Mouse (Mus musculus) ES-E14 (cell line): Measurements from ENCODE around the gene Neu1. TPM values are rescaled to one million over a fixed set of nuclear protein-coding genes. Genes with fewer than 3 reads are reported as not detected.
"Not testable (repeated sequence)": the region's sequence is repeated elsewhere in the genome, so short reads cannot be mapped to it uniquely, and the experiment has no call there.

Experiments
- DNase-seq: peaks from one replicate; pipeline ENCODE4 v3.0.0-alpha.2; 2013; ENCODE audit warnings: low read depth, low spot score
- H3K27ac ChIP-seq: 2 replicates; pipeline ENCODE4 v1.5.1; 2012; ENCODE audit warnings: low read depth, mild to moderate bottlenecking, low read length, moderate library complexity, mixed read lengths; ENCODE audit not compliant: poor library complexity, insufficient read depth, severe bottlenecking
- H3K36me3 ChIP-seq: 2 replicates; pipeline ENCODE4 v1.6.1; 2012; ENCODE audit warnings: mild to moderate bottlenecking, low read length, moderate library complexity, mixed read lengths; ENCODE audit not compliant: control insufficient read depth, poor library complexity, insufficient read depth, severe bottlenecking
- H3K4me1 ChIP-seq, 2 experiments: fragments of 150-350 bp in 1 of 2; sonication (generic) in 1 of 2; 2 replicates each; pipeline ENCODE4 v1.6.1; 2012; ENCODE audit warnings: low read length in 2 of 2, mild to moderate bottlenecking in 1 of 2, mixed read lengths in 1 of 2; ENCODE audit not compliant: control insufficient read depth in 2 of 2, insufficient read depth in 2 of 2, poor library complexity in 1 of 2
- H3K4me3 ChIP-seq, 2 experiments: fragments of 150-350 bp in 1 of 2; sonication (generic) in 1 of 2; 2 replicates each; pipeline ENCODE4 v1.5.1; 2012; ENCODE audit warnings: low read length in 2 of 2, low read depth in 1 of 2, mild to moderate bottlenecking in 1 of 2, mixed read lengths in 1 of 2; ENCODE audit not compliant: insufficient read depth in 1 of 2, poor library complexity in 1 of 2, severe bottlenecking in 1 of 2
- H3K9ac ChIP-seq: 2 replicates; pipeline ENCODE4 v1.6.1; 2012; ENCODE audit warnings: low read depth, mild to moderate bottlenecking, low read length, mixed read lengths; ENCODE audit not compliant: poor library complexity, insufficient read depth, severe bottlenecking
- H3K9me3 ChIP-seq: fragments of 150-350 bp; sonication (generic); 2 replicates; pipeline ENCODE4 v1.6.1; 2012; ENCODE audit warnings: low read depth, mild to moderate bottlenecking, low read length; ENCODE audit not compliant: control insufficient read depth, insufficient read depth
- CHD2 ChIP-seq: IDR thresholded peaks from 2 replicates; pipeline ENCODE4 v1.6.1; 2014; ENCODE audit warnings: mild to moderate bottlenecking, low read depth, low read length, inconsistent platforms
- HCFC1 ChIP-seq: IDR thresholded peaks from 2 replicates; pipeline ENCODE4 v1.6.1; 2012; ENCODE audit warnings: low read length, inconsistent platforms, borderline replicate concordance; ENCODE audit not compliant: insufficient read depth
- MAFK ChIP-seq: IDR thresholded peaks from 2 replicates; pipeline ENCODE4 v1.6.1; 2014; ENCODE audit warnings: mild to moderate bottlenecking, low read depth, low read length, inconsistent platforms; ENCODE audit not compliant: insufficient read depth
- ZC3H11A ChIP-seq: IDR thresholded peaks from 2 replicates; pipeline ENCODE4 v1.6.1; 2012; ENCODE audit warnings: low read depth, mild to moderate bottlenecking, inconsistent platforms, low read length, borderline replicate concordance
- ZNF384 ChIP-seq: IDR thresholded peaks from 2 replicates; pipeline ENCODE4 v1.6.1; 2012; ENCODE audit warnings: low read depth, low read length, inconsistent platforms
- in situ Hi-C, 2 experiments: fragments of 600-800 bp; cut with MboI; formaldehyde crosslinking; loops; one replicate each; pipeline ENCODE4 v1.15.1; 2025; ENCODE audit warnings: low sequenced_read_pairs in 2 of 2, inconsistent platforms in 1 of 2; ENCODE audit not compliant: unreplicated experiment in 2 of 2
- total RNA-seq: library from RNA; depleted of rRNA; stranded (reverse); fragments of 300-350 nt; gene quantifications from 2 replicates; pipeline ENCODE4 v1.2.3, GENCODE M21; 2012

Gene Neu1
- total RNA-seq, 1 experiment: 24.0 TPM

DNA sequence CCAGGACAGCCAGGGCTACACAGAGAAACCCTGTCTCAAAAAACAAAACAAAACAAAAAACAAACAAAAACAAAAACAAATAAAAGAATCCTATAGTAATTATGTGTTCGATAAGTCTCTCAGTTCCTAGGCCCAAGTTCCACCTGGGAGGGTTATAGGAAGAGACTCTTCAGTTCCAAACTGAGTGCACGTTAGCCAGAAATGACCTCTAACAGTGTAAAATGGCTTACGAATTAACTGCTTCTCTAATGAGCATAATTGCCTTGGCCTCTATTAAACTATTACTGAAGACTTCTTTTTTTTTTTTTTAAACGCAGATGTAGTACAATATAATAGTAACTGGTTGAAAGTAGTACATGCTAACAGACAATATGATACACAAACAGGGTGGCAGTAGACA lies 22.9 kb downstream of the Neu1 start:
- Histone ChIP-seq H3K27ac (no peak overlapping the region), H3K4me1 (no peaks in the 10 kb centered on the region), H3K9ac (no peak overlapping the region), H3K4me3 (no peak overlapping the region), H3K36me3 (peaks cover 27% of the 10 kb centered on the region), H3K9me3 (no peaks in the 10 kb centered on the region)
- in situ Hi-C loops: no loop called here
- DNase-seq: no peak
- TF ChIP-seq CHD2: no peak
- TF ChIP-seq ZNF384: no peak

DNA sequence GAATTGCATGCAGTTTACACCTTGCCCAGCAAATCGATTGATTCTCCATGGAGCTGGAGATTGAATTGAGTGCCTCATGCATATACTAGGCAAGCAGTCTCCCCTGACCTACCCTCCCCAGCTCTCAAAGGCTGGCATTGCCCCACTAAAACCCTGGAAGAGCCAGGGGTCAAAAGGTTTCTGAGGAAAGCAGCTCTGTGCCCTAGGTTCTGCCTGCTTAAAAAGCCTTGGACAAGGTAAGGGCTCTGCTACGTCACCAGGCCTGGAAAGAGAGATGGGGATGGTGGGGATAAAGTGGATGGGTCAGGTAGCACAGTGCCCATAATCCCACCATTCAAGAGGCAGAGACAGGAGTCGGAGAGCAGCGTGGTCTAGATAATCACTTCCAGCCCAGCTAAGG lies 23.8 kb downstream of the Neu1 start:
- in situ Hi-C loops: no loop called here
- Histone ChIP-seq H3K27ac (no peak overlapping the region), H3K36me3 (peaks cover 24% of the 10 kb centered on the region), H3K4me3 (no peak overlapping the region), H3K9ac (no peak overlapping the region), H3K9me3 (no peaks in the 10 kb centered on the region), H3K4me1 (no peaks in the 10 kb centered on the region)
- no peak for DNase-seq
- TF ChIP-seq ZC3H11A (no peak), CHD2 (no peak), ZNF384 (no peak), HCFC1 (no peak), MAFK (no peak)

DNA sequence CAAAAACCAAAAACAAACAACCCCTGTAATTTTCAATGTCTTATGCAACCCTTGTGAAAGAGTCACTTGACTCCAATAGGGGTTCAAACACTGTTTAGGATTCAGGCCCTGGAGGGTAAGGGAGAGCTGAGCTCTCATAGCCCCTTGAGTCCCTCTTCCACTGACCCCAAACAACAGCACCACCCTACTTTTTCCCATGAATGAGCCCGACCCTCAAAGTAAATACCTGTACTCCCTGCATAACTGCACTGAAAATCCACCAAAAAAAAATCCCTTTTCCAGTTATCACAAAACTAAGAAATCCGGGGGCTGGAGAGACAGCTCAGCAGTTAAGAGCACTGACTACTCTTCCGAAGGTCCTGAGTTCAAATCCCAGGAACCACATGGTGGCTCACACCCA lies 24.8 kb downstream of the Neu1 start:
- Histone ChIP-seq H3K4me1 (peaks cover 0 to 2% of the 10 kb centered on the region in 2 experiments; a peak in 1 of 4 replicates), H3K9ac (no peak overlapping the region), H3K36me3 (peaks cover 13% of the 10 kb centered on the region), H3K27ac (no peak overlapping the region), H3K4me3 (no peak overlapping the region), H3K9me3 (no peaks in the 10 kb centered on the region)
- no peak for DNase-seq
- TF ChIP-seq ZNF384 (no peak), ZC3H11A (no peak), CHD2 (no peak), HCFC1 (no peak), MAFK (no peak)
- in situ Hi-C loops: no loop called here

DNA sequence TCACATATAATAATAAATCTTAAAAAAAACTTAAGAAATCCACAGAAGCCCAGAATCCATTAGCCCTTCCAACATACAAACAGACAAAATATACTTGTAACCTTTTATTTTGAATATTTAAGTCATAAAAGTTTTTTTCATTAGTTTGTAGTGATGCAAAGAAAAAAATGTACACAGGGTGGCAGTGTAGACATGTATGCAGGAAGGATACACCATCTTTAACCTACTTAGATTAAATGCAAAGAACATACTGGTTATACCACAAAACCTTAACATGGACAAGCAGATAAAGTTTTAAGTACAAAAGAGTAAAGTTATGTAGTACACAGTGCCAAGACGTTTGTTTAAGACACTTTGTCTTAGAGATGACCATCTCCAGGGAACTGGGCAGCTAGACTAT lies 25.3 kb downstream of the Neu1 start:
- no peak overlapping the region for H3K4me3 ChIP-seq
- no peak overlapping the region for H3K27ac ChIP-seq
- H3K9me3 ChIP-seq: no peaks in the 10 kb centered on the region
- H3K4me1 ChIP-seq: peaks cover 0 to 2% of the 10 kb centered on the region in 2 experiments; a peak in 1 of 4 replicates
- H3K9ac ChIP-seq: no peak overlapping the region
- TF ChIP-seq CHD2 (no peak), HCFC1 (no peak), ZC3H11A (no peak), ZNF384 (no peak), MAFK (no peak)
- peaks cover 9% of the 10 kb centered on the region for H3K36me3 ChIP-seq
- in situ Hi-C loops: no loop called here
- DNase-seq: no peak

DNA sequence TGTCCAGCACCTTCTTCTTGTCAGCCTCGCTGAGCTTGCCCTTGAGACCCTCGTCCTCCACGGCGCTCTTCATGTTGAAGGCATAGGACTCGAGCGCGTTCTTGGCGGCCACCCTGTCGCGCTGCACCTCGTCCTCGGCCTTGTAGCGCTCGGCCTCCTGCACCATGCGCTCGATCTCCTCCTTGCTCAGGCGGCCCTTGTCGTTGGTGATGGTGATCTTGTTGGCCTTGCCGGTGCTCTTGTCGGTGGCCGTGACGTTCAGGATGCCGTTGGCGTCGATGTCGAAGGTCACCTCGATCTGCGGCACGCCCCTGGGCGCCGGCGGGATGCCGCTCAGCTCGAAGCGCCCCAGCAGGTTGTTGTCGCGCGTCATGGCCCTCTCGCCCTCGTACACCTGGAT lies 26.2 kb downstream of the Neu1 start:
- in situ Hi-C loops, H3K9me3 ChIP-seq, H3K36me3 ChIP-seq, H3K27ac ChIP-seq, DNase-seq, H3K4me1 ChIP-seq, H3K9ac ChIP-seq: not testable (repeated sequence)
- peak overlapping the region in 1 of 2 experiments; percentile 50; a peak in 1 of 4 replicates for H3K4me3 ChIP-seq

DNA sequence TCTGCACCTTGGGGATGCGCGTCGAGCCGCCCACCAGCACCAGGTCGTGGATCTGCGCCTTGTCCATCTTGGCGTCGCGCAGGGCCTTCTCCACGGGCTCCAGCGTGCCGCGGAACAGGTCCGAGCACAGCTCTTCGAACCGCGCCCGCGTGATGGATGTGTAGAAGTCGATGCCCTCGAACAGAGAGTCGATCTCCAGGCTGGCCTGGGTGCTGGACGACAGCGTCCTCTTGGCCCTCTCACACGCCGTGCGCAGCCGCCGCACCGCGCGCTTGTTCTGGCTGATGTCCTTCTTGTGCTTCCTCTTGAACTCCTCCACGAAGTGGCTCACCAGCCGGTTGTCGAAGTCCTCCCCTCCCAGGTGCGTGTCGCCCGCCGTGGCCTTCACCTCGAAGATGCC lies 26.9 kb downstream of the Neu1 start:
- H3K4me1 ChIP-seq, DNase-seq, H3K9me3 ChIP-seq, H3K36me3 ChIP-seq, H3K4me3 ChIP-seq, in situ Hi-C loops, H3K27ac ChIP-seq, H3K9ac ChIP-seq: not testable (repeated sequence)

DNA sequence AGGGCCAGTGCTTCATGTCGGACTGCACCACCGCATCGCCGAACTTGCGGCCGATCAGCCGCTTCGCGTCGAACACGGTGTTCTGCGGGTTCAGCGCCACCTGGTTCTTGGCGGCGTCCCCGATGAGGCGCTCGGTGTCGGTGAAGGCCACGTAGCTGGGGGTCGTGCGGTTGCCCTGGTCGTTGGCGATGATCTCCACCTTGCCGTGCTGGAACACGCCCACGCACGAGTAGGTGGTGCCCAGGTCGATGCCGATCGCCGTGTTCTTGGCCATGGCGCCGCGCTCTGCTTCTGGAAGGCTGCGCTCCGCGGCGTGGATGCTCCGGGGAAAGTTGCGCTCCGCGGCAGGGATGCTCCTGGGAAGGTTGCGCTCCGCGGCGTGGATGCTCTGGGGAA lies 27.7 kb downstream of the Neu1 start:
- H3K36me3 ChIP-seq, DNase-seq, in situ Hi-C loops, H3K27ac ChIP-seq, H3K9me3 ChIP-seq, H3K4me1 ChIP-seq, H3K9ac ChIP-seq: not testable (repeated sequence)
- peak overlapping the region; percentile 54 to 60; a peak in 3 of 4 replicates for H3K4me3 ChIP-seq
